Mouse (Mus musculus) spleen, adult 2 months (tissue): ENCODE data around the gene Gpatch8. TPM values are rescaled to one million over a fixed set of nuclear protein-coding genes. Genes with fewer than 3 reads are reported as not detected.
A peak's percentile ranks its signal among the peaks of the same experiment; 100 is the strongest.

Experiments
- DNase-seq, 2 experiments: peaks; one replicate each; pipeline versions ENCODE4 v3.0.0 to v3.0.0-alpha.2; 2012 to 2021; ENCODE audit warnings: low spot score in 2 of 2, low read depth in 1 of 2
- H3K27ac ChIP-seq: fragments of 200-500 bp; 2 replicates; pipeline ENCODE4 v1.5.1; 2012; ENCODE audit warnings: low read length, inconsistent platforms; ENCODE audit not compliant: insufficient read depth
- H3K27me3 ChIP-seq: fragments of 200-500 bp; 2 replicates; pipeline ENCODE4 v1.6.1; 2012; ENCODE audit warnings: mild to moderate bottlenecking, moderate library complexity, low read length, inconsistent platforms; ENCODE audit not compliant: control insufficient read depth, insufficient read depth
- H3K36me3 ChIP-seq: fragments of 200-500 bp; 2 replicates; pipeline ENCODE4 v1.6.1; 2012; ENCODE audit warnings: mild to moderate bottlenecking, low read length, inconsistent platforms; ENCODE audit not compliant: control insufficient read depth, insufficient read depth
- H3K4me1 ChIP-seq: fragments of 200-500 bp; 2 replicates; pipeline ENCODE4 v1.6.1; 2011; ENCODE audit warnings: inconsistent platforms; ENCODE audit not compliant: control insufficient read depth, insufficient read depth, insufficient read length
- H3K4me3 ChIP-seq: fragments of 200-500 bp; 2 replicates; pipeline ENCODE4 v1.5.1; 2011; ENCODE audit warnings: mild to moderate bottlenecking, inconsistent platforms; ENCODE audit not compliant: insufficient read depth, insufficient read length; ENCODE audit errors: extremely low read depth
- CTCF ChIP-seq: fragments of 200-500 bp; IDR thresholded peaks from 2 replicates; pipeline ENCODE4 v1.5.1; 2011; ENCODE audit warnings: mild to moderate bottlenecking, inconsistent platforms; ENCODE audit not compliant: insufficient read depth, insufficient read length, insufficient replicate concordance; ENCODE audit errors: extremely low read depth
- POLR2A ChIP-seq: fragments of 200-500 bp; IDR thresholded peaks from 2 replicates; pipeline ENCODE4 v1.6.1; 2011; ENCODE audit warnings: low read depth, low read length, inconsistent platforms
- WGBS: fragments of 180-500 bp; shearing (Covaris S2); methylation state at CpG from one replicate; pipeline ENCODE4 v1.1.7; 2018; 5-methylcytosine and 5-hydroxymethylcytosine counted together
- polyA plus RNA-seq: library from polyadenylated mRNA; depleted of rRNA; stranded (reverse); fragments of >200 nt; gene quantifications from 2 replicates; pipeline ENCODE4 v1.2.3, GENCODE M21; 2012

Gpatch8 gene
- polyA plus RNA-seq, 1 experiment, result 12.3 TPM

DNA sequence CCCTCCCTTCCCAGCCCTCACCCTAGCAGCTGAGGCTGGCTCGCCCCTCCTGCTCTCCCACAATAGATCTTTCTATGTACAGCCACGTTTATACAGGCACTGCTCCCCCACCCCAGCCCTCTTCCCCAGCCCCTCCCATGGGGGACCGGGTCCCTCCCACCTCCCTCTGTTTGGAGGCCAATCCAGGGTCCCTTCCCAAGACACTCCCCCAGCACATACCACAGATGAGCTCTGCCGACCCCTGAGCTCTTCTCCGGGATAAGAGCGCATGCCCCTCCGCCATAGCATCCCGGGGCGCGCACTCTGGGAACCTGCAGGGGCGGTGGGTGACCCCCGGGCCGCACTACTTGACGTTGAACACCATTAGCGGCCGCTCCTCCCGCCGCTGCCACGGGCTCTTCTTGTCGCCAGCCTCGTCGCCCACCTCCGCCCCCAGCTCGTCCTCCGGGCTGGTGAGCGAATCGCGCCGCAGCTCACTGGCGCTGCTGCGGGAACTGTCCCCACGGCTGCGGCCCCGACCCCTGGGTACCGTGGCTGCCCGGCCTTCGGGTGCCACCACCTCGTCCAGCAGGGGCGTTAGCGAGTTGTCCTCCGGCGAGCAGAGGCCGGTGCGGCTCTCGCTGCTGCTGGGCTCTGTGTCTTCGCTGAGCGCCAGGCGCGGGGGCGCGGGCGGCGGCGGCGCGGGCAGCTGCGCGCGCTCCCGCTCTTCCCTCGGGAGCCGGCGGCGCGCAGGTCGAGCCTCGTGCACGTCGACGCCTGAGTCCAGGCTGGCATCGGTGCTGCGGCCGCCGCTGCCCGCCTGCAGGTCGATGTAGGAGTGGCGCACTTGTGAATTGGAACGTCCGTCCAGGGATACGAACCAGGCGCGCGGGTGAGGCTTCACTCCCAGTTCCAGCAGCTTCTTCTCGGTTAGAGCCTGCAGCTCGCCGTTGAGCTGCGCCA is 118.8 kb downstream of the Gpatch8 start:
- WGBS, result 63% methylated on average over 85 of the region's 87 CpGs
- TF ChIP-seq CTCF (no peak), POLR2A (no peak)
- no peak overlapping the region for H3K27ac ChIP-seq
- H3K4me1 ChIP-seq, result peaks cover 21% of the 10 kb centered on the region
- 0 out of 2 replicates have a peak, but pooled peaks cover 2% of the 10 kb centered on the region for H3K27me3 ChIP-seq
- H3K36me3 ChIP-seq, result peaks cover 6% of the 10 kb centered on the region; the same call in 1 of the 2 replicates
- DNase-seq, result peak in 1 of 2 experiments; percentile 43
- H3K4me3 ChIP-seq, result peak overlapping the region; percentile 51; the same call in 1 of the 2 replicates

GRCm38 (mm10) chr11:102436471-102436790 is 119.8 kb downstream of the Gpatch8 start:
- Histone ChIP-seq H3K27ac (no peak overlapping the region), H3K4me1 (peaks cover 23% of the 10 kb centered on the region), H3K4me3 (no peak overlapping the region), H3K36me3 (peaks cover 6% of the 10 kb centered on the region; the same call in 1 of the 2 replicates), H3K27me3 (0 out of 2 replicates have a peak, but pooled peaks cover 2% of the 10 kb centered on the region)
- 79% methylated on average over 10 of the region's 10 CpGs for WGBS
- no peak for TF ChIP-seq POLR2A
- TF ChIP-seq CTCF, result no peak
- DNase-seq, result no peak

- H3K4me1 ChIP-seq, result peaks cover 26% of the 10 kb centered on the region
- no peak for DNase-seq
- peaks cover 6% of the 10 kb centered on the region; the same call in 1 of the 2 replicates for H3K36me3 ChIP-seq
- no peak overlapping the region for H3K4me3 ChIP-seq
- no peak overlapping the region for H3K27ac ChIP-seq
- WGBS, result 94% methylated on average over 18 of the region's 18 CpGs
- TF ChIP-seq CTCF, result no peak
- no peak for TF ChIP-seq POLR2A
- H3K27me3 ChIP-seq, result 0 out of 2 replicates have a peak, but pooled peaks cover 2% of the 10 kb centered on the region
Observed at GRCm38 (mm10) chr11:102435754-102436470, 120.3 kb downstream of the Gpatch8 start.

DNA sequence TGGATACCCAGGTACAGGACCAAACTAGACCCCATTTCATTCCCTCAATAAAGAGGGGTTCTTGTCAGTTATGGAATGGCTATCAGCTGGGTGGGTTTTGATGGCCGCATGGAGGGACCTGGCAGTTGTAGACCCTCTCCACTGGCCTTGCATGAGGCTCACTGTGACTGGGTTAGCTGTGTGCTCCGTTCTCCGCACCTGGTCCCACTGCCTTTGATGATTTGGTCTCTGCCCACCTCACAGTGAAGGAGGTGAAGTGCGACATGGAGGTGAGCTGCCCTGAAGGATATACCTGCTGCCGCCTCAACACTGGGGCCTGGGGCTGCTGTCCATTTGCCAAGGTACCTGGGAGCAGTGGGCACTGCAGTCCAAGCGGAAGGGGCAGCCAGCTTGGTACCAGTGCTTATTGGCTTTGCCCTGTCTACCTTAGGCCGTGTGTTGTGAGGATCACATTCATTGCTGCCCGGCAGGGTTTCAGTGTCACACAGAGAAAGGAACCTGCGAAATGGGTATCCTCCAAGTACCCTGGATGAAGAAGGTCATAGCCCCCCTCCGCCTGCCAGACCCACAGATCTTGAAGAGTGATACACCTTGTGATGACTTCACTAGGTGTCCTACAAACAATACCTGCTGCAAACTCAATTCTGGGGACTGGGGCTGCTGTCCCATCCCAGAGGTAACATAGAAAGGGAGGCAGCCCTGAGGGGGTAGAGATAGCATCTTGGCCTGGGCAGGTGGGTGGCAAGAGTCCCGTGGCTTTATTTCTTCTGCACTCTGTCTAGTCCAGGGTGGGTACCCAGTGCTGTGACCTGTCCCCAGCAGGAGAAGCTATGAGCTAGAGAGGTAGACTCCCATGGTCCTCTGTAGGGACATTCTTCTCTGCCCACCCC is 121.1 kb downstream of the Gpatch8 start:
- no peak overlapping the region for H3K4me3 ChIP-seq

GRCm38 (mm10) chr11:102434406-102434805 is 121.8 kb downstream of the Gpatch8 start:
- WGBS, result 21% methylated on average over 7 of the region's 7 CpGs
- no peak overlapping the region for H3K4me3 ChIP-seq
- 0 out of 2 replicates have a peak, but pooled peaks cover 2% of the 10 kb centered on the region for H3K27me3 ChIP-seq
- TF ChIP-seq POLR2A (no peak), CTCF (peak; percentile 74; the same call in 1 of the 2 replicates)
- DNase-seq, result peak; percentile 60 to 80
- no peak overlapping the region for H3K27ac ChIP-seq
- H3K36me3 ChIP-seq, result peaks cover 6% of the 10 kb centered on the region; the same call in 1 of the 2 replicates
- H3K4me1 ChIP-seq, result peaks cover 28% of the 10 kb centered on the region

More for the DNA sequence above, 121.1 kb downstream of the Gpatch8 start:
- H3K4me1 ChIP-seq, result peaks cover 27% of the 10 kb centered on the region
- no peak for TF ChIP-seq POLR2A
- no peak for TF ChIP-seq CTCF
- H3K27ac ChIP-seq, result no peak overlapping the region
- 0 out of 2 replicates have a peak, but pooled peaks cover 2% of the 10 kb centered on the region for H3K27me3 ChIP-seq
- WGBS, result 94% methylated on average over 11 of the region's 11 CpGs
- H3K36me3 ChIP-seq, result peaks cover 6% of the 10 kb centered on the region; the same call in 1 of the 2 replicates
- no peak for DNase-seq

DNA sequence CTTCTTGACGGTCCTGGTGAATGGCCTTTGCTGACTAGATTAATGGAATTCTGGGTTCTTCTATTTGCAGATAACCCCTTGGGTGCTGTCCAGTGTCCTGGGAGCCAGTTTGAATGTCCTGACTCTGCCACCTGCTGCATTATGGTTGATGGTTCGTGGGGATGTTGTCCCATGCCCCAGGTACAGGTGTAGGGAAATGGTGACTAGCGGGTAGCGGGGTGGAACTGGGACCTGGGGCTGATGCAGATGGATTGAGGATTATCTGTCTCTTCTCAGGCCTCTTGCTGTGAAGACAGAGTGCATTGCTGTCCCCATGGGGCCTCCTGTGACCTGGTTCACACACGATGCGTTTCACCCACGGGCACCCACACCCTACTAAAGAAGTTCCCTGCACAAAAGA is 122.3 kb downstream of the Gpatch8 start:
- Histone ChIP-seq H3K4me3 (no peak overlapping the region), H3K4me1 (peaks cover 28% of the 10 kb centered on the region), H3K36me3 (peaks cover 6% of the 10 kb centered on the region; the same call in 1 of the 2 replicates), H3K27ac (no peak overlapping the region), H3K27me3 (0 out of 2 replicates have a peak, but pooled peaks cover 2% of the 10 kb centered on the region)
- DNase-seq, result no peak
- no peak for TF ChIP-seq CTCF
- WGBS, result 78% methylated on average over 7 of the region's 7 CpGs
